Mouse (Mus musculus): Measurements from ENCODE around the gene Olfr1420.

GRCm38 (mm10) chr19:11911021-11911420, 24.7 kb downstream of the Olfr1420 start:
- no peak for TF ChIP-seq CTCF (conservative IDR thresholded peaks at IDR 0.05; ENCODE audit: insufficient read depth, insufficient read length, low read depth, low read length)
- TF ChIP-seq POLR2A (IDR thresholded peaks at IDR 0.05; ENCODE audit: low read depth, low read length): no peak
